Mouse (Mus musculus): ENCODE data around the gene Kng1. TPM values are rescaled to one million over a fixed set of nuclear protein-coding genes. Genes with fewer than 3 reads are reported as not detected.
"Not testable (repeated sequence)": the region's sequence is repeated elsewhere in the genome, so short reads cannot be mapped to it uniquely, and the experiment has no call there.

The Kng1 gene
- 0.36 TPM in 1 of 2 replicates, not detected in the other for polyA plus RNA-seq (2014; fragmentation: Nextera tagmentation; extraction: Ambion mirVana)

DNA sequence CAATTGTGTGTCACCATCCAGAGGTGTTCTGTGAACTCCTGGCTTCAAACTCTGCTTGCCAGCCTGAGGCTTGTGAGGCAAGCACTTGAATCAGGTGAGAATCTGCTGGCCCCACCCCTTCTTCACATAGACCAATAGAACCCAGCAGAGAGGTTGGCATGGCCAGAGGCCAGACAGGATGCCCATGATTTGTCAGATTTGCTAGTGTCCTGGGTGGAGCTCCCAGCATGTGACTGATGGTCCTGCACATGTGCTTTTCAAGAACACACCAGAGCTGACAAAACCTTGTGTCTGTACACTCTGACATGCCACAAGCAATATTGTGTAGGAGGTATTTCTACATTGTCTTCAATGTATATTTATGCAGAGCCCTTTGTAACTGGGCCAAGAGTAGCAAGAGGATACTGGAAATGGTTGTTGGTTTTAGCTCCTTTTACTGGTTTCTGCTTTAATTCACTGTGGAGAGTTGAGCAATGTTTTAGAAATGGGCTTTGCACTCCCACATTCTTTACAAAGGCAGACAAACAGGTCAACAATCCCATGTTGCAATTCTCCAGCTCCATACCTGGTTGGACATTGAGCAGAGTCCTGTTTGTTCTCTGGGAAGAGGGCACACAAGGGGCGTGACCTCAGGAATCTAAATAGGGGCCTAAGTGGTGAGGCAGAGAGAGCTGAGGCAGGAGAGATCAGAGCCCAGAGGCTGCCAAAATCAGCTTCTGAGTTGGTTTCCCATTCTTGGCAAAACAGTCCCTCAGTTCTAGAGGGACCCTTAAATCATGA, at the start of gene Kng1:
TSS of gene Kng1 (plus strand) at position 198 of the 780 bp plus-strand sequence.
- not testable (repeated sequence) for H3K4me2 ChIP-seq (ENCODE audit: low read length); H3K9ac ChIP-seq (ENCODE audit: low read length); H3K4me3 ChIP-seq (ENCODE audit: control insufficient read depth in 1 of 2, insufficient read depth in 1 of 2, low read depth in 1 of 2, low read length in 2 of 2); H3K27me3 ChIP-seq (ENCODE audit: control insufficient read depth, insufficient read depth, low read length); H3K9me3 ChIP-seq (ENCODE audit: control insufficient read depth, low read length); ATAC-seq (ENCODE audit: insufficient number of reproducible peaks, insufficient read depth, low FRiP score, low read depth); H3K36me3 ChIP-seq (ENCODE audit: control insufficient read depth, insufficient read depth, low read length); H3K27ac ChIP-seq (replicated peaks in 1 of 2; ENCODE audit: control insufficient read depth in 1 of 2, insufficient read depth in 1 of 2, low read depth in 2 of 2, low read length in 2 of 2); H3K4me1 ChIP-seq (ENCODE audit: control insufficient read depth in 2 of 2, insufficient read depth in 2 of 2, low read length in 2 of 2)
- WGBS: 75% methylated on average over 1 of the region's 1 CpGs

DNA sequence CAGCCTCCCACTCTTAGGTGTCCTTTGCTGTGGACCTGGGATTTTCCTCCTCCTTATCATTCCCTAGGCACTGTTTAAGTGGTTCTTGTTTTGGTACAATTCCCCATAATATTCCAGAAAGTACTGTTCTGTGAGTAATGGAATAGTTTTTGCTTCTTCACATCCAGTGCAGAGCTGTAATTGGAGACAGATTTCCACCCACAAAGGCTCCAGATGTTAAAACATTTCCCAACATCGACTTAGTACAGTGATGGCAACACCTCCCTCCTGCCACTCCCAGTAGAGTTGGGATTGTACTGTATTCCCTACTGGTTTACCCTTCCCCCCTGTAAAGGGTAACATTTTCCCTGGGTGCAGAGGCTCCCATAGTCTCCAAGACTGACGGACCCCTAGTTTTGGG, 43.9 kb upstream of the Kng1 start:
- H3K27ac ChIP-seq (replicated peaks in 1 of 2; ENCODE audit: control insufficient read depth in 1 of 2, insufficient read depth in 1 of 2, low read depth in 2 of 2, low read length in 2 of 2); H3K4me2 ChIP-seq (ENCODE audit: low read length); H3K4me3 ChIP-seq (ENCODE audit: control insufficient read depth in 1 of 2, insufficient read depth in 1 of 2, low read depth in 1 of 2, low read length in 2 of 2); H3K4me1 ChIP-seq (ENCODE audit: control insufficient read depth in 2 of 2, insufficient read depth in 2 of 2, low read length in 2 of 2); H3K9me3 ChIP-seq (ENCODE audit: control insufficient read depth, low read length); H3K9ac ChIP-seq (ENCODE audit: low read length); H3K36me3 ChIP-seq (ENCODE audit: control insufficient read depth, insufficient read depth, low read length); ATAC-seq (ENCODE audit: insufficient number of reproducible peaks, insufficient read depth, low FRiP score, low read depth); H3K27me3 ChIP-seq (ENCODE audit: control insufficient read depth, insufficient read depth, low read length): not testable (repeated sequence)
- 75% methylated on average over 2 of the region's 2 CpGs for WGBS

DNA sequence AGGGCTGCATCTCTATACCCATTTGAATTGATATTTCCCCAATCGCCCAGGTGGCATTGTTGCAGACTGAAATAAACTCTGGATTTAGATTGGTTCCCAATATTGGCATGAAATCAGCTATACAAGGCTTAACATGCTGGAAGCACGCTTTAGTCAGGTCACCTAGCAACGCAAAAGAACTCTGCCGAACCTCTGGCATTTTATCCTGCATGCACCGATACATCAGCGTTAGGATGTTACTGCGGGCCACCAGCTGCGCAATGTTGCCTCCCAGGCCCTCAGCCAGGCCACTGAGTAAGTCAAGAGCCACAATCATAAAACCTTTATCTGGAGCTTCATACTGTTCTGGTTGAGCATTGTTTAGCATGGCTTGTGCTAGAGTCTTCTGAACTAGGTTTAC, 43.0 kb upstream of the Kng1 start:
- not testable (repeated sequence) for H3K4me3 ChIP-seq (ENCODE audit: control insufficient read depth in 1 of 2, insufficient read depth in 1 of 2, low read depth in 1 of 2, low read length in 2 of 2); H3K4me1 ChIP-seq (ENCODE audit: control insufficient read depth in 2 of 2, insufficient read depth in 2 of 2, low read length in 2 of 2); H3K27me3 ChIP-seq (ENCODE audit: control insufficient read depth, insufficient read depth, low read length); H3K9ac ChIP-seq (ENCODE audit: low read length); H3K4me2 ChIP-seq (ENCODE audit: low read length); ATAC-seq (ENCODE audit: insufficient number of reproducible peaks, insufficient read depth, low FRiP score, low read depth); H3K9me3 ChIP-seq (ENCODE audit: control insufficient read depth, low read length); H3K27ac ChIP-seq (replicated peaks in 1 of 2; ENCODE audit: control insufficient read depth in 1 of 2, insufficient read depth in 1 of 2, low read depth in 2 of 2, low read length in 2 of 2); H3K36me3 ChIP-seq (ENCODE audit: control insufficient read depth, insufficient read depth, low read length)
- WGBS: 86% methylated on average over 8 of the region's 8 CpGs

DNA sequence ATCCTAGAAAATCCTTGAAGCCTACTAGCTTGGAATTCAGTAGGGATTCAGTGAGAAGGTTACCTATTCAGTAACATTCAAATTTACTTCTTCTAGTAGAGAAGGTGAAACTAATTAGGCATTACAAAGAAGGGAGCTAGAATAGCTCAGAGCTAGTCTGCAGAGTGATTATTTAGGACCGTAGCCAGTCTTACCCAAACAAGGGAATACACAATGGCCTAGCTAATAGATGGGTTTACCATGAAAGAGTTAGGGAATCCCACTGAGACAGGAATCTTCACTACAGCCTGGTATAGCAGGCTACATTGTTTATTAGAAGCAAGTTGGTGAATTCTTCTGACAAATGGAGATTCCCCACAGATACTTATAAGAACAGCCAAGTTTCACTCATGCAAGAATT, 37.1 kb upstream of the Kng1 start:
- 44% methylated on average over 1 of the region's 1 CpGs for WGBS
- H3K27me3 ChIP-seq (ENCODE audit: control insufficient read depth, insufficient read depth, low read length): not testable (repeated sequence)

DNA sequence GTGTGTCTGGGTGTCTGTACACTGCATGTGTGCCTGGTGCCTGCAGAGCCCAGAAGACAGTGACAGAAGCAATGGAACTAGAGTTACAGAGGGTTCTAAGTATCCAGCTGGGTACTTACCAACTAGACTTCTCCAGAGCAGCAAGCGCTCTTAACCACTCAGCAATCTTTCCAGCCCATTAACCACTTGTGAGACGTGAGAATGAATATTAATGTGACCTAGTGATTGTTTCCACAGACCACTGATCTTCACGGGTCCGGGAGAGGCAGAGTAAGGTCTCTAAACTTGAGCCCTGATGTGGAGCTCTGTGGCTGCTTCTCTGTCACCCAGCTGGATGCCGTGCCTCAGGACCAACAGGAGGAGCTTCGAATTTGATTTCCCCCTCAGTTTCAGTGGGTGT, 32.6 kb upstream of the Kng1 start:
- Histone ChIP-seq H3K4me3 (ENCODE audit: control insufficient read depth in 1 of 2, insufficient read depth in 1 of 2, low read depth in 1 of 2, low read length in 2 of 2) (no peak overlapping the region), H3K36me3 (ENCODE audit: control insufficient read depth, insufficient read depth, low read length) (no peaks in the 10 kb centered on the region), H3K9ac (ENCODE audit: low read length) (no peak overlapping the region), H3K4me2 (ENCODE audit: low read length) (no peak overlapping the region), H3K27me3 (ENCODE audit: control insufficient read depth, insufficient read depth, low read length) (no peaks in the 10 kb centered on the region), H3K9me3 (ENCODE audit: control insufficient read depth, low read length) (no peaks in the 10 kb centered on the region), H3K27ac (replicated peaks in 1 of 2; ENCODE audit: control insufficient read depth in 1 of 2, insufficient read depth in 1 of 2, low read depth in 2 of 2, low read length in 2 of 2) (no peak overlapping the region), H3K4me1 (ENCODE audit: control insufficient read depth in 2 of 2, insufficient read depth in 2 of 2, low read length in 2 of 2) (no peaks in the 10 kb centered on the region)
- ATAC-seq (ENCODE audit: insufficient number of reproducible peaks, insufficient read depth, low FRiP score, low read depth): no peak
- 66% methylated on average over 6 of the region's 6 CpGs for WGBS

More for the DNA sequence above, 37.1 kb upstream of the Kng1 start:
- ATAC-seq (ENCODE audit: insufficient number of reproducible peaks, insufficient read depth, low FRiP score, low read depth); H3K4me1 ChIP-seq (ENCODE audit: control insufficient read depth in 2 of 2, insufficient read depth in 2 of 2, low read length in 2 of 2); H3K9me3 ChIP-seq (ENCODE audit: control insufficient read depth, low read length); H3K36me3 ChIP-seq (ENCODE audit: control insufficient read depth, insufficient read depth, low read length); H3K4me2 ChIP-seq (ENCODE audit: low read length); H3K9ac ChIP-seq (ENCODE audit: low read length); H3K27ac ChIP-seq (replicated peaks in 1 of 2; ENCODE audit: control insufficient read depth in 1 of 2, insufficient read depth in 1 of 2, low read depth in 2 of 2, low read length in 2 of 2); H3K4me3 ChIP-seq (ENCODE audit: control insufficient read depth in 1 of 2, insufficient read depth in 1 of 2, low read depth in 1 of 2, low read length in 2 of 2): not testable (repeated sequence)

DNA sequence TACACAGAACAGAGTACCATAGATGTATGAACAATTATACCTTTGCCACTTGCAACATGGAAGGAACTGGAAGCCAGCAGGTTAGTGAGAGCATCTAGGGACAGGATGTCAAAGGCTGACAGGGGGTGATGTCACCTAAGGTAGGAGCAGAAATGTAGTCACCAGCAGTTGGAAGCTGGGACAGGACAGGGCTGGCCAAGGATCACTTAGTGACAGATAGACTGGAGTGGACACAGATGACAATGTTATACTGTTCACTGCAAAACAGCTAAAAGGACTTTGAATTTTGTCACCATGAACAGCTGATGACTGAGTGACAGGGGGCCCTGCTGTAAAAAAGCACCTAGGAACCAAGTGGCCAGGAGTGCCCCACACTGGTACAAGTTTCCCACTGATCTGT, 31.1 kb upstream of the Kng1 start:
- ATAC-seq (ENCODE audit: insufficient number of reproducible peaks, insufficient read depth, low FRiP score, low read depth): no peak
- no peak overlapping the region for H3K9ac ChIP-seq (ENCODE audit: low read length)
- H3K4me1 ChIP-seq (ENCODE audit: control insufficient read depth in 2 of 2, insufficient read depth in 2 of 2, low read length in 2 of 2): no peaks in the 10 kb centered on the region
- no peaks in the 10 kb centered on the region for H3K36me3 ChIP-seq (ENCODE audit: control insufficient read depth, insufficient read depth, low read length)
- no peak overlapping the region for H3K4me3 ChIP-seq (ENCODE audit: control insufficient read depth in 1 of 2, insufficient read depth in 1 of 2, low read depth in 1 of 2, low read length in 2 of 2)
- no peak overlapping the region for H3K4me2 ChIP-seq (ENCODE audit: low read length)
- H3K27ac ChIP-seq (replicated peaks in 1 of 2; ENCODE audit: control insufficient read depth in 1 of 2, insufficient read depth in 1 of 2, low read depth in 2 of 2, low read length in 2 of 2): no peak overlapping the region
- no peaks in the 10 kb centered on the region for H3K9me3 ChIP-seq (ENCODE audit: control insufficient read depth, low read length)
- H3K27me3 ChIP-seq (ENCODE audit: control insufficient read depth, insufficient read depth, low read length): no peaks in the 10 kb centered on the region

DNA sequence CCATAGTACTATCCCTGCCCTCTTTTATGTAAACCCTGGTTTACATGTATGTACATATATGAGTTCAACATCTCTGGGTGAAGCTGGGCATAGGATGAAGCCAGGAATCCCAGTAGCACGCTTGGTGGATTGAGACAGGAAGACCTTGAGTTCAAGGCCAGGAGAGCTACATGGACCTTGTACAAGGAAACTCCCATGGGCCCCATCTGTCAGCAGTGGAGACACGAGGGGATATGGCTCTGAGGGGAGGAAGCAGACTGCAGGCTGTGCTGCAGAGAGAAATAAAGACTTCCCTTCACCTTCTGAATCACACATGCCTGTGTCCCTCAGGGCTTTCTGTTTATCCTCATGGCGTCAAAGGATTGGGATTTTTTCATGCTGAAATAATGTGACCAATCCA, 30.3 kb upstream of the Kng1 start:
- H3K4me3 ChIP-seq (ENCODE audit: control insufficient read depth in 1 of 2, insufficient read depth in 1 of 2, low read depth in 1 of 2, low read length in 2 of 2); H3K27ac ChIP-seq (replicated peaks in 1 of 2; ENCODE audit: control insufficient read depth in 1 of 2, insufficient read depth in 1 of 2, low read depth in 2 of 2, low read length in 2 of 2); H3K36me3 ChIP-seq (ENCODE audit: control insufficient read depth, insufficient read depth, low read length); H3K4me2 ChIP-seq (ENCODE audit: low read length); ATAC-seq (ENCODE audit: insufficient number of reproducible peaks, insufficient read depth, low FRiP score, low read depth); H3K9me3 ChIP-seq (ENCODE audit: control insufficient read depth, low read length); H3K27me3 ChIP-seq (ENCODE audit: control insufficient read depth, insufficient read depth, low read length); H3K9ac ChIP-seq (ENCODE audit: low read length); H3K4me1 ChIP-seq (ENCODE audit: control insufficient read depth in 2 of 2, insufficient read depth in 2 of 2, low read length in 2 of 2): not testable (repeated sequence)
- WGBS: 41% methylated on average over 3 of the region's 3 CpGs

DNA sequence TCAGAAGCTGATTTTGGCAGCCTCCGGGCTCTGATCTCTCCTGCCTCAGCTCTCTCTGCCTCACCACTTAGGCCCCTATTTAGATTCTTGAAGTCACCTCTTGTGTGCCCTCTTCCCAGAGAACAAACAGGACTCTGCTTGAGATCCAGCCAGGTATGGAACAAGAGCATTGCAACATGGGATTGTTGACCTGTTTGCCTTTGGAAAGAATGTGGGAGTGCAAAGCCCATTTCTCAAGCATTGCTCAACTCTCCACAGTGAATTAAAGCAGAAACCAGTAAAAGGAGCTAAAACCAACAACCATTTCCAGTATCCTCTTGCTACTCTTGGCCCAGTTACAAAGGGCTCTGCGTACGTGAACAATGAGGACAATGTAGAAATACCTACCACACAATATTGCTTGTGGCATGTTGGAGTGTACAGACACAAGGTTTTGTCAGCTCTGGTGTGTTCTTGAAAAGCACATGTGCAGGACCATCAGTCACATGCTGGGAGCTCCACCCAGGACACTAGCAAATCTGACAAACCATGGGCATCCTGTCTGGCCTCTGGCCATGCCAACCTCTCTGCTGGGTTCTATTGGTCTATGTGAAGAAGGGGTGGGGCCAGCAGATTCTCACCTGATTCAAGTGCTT, 28.6 kb upstream of the Kng1 start, which contains the start of gene Kng2:
TSS of gene Kng2 (minus strand) at position 517 of the 635 bp plus-strand sequence.
- H3K4me2 ChIP-seq (ENCODE audit: low read length); ATAC-seq (ENCODE audit: insufficient number of reproducible peaks, insufficient read depth, low FRiP score, low read depth); H3K27ac ChIP-seq (replicated peaks in 1 of 2; ENCODE audit: control insufficient read depth in 1 of 2, insufficient read depth in 1 of 2, low read depth in 2 of 2, low read length in 2 of 2); H3K9me3 ChIP-seq (ENCODE audit: control insufficient read depth, low read length); H3K36me3 ChIP-seq (ENCODE audit: control insufficient read depth, insufficient read depth, low read length); H3K4me1 ChIP-seq (ENCODE audit: control insufficient read depth in 2 of 2, insufficient read depth in 2 of 2, low read length in 2 of 2); H3K9ac ChIP-seq (ENCODE audit: low read length); H3K27me3 ChIP-seq (ENCODE audit: control insufficient read depth, insufficient read depth, low read length); H3K4me3 ChIP-seq (ENCODE audit: control insufficient read depth in 1 of 2, insufficient read depth in 1 of 2, low read depth in 1 of 2, low read length in 2 of 2): not testable (repeated sequence)
- WGBS: 80% methylated on average over 3 of the region's 3 CpGs

All from heart, embryonic 14.5 days (tissue).